Mouse (Mus musculus) left cerebral cortex, adult 8-10 months (tissue): ENCODE measurements around the gene Coq10a. TPM values are rescaled to one million over a fixed set of nuclear protein-coding genes. Genes with fewer than 3 reads are reported as not detected.

Source experiments
- microRNA-seq, 2 experiments: library from miRNA; unstranded; fragments of <30 nt; microRNA quantifications; one replicate each; pipeline ENCODE4 v1.2.0; 2022
- total RNA-seq, 4 experiments: library from RNA; stranded (reverse); gene quantifications; 2 replicates each; pipeline ENCODE4 v1.2.4; 2022

Coq10a gene
- total RNA-seq, 4 experiments from 2014 or later, result 59.3 to 62.4 (median 61.5) TPM

Small RNA genes lying within 50 kb of the gene (microRNA-seq; reads per million reads assigned to microRNA genes)
- gene Gm25361 (0 reads per million in 2 experiments), gene Gm26308 (0 to 0.22 reads per million in 2 experiments), gene Mir6914 (0 to 0.63 reads per million in 2 experiments), gene Mir6915 (4.0 to 4.8 reads per million in 2 experiments)

Other genes with a start within 250 kb of the Coq10a start
- gene Rbms2, start 188.7 kb downstream of the Coq10a start, total RNA-seq, result 10 to 100 TPM; 14.3 to 18.7 (median 17.1) TPM
- gene Gls2, start 174.5 kb downstream of the Coq10a start, total RNA-seq, result 10 to 100 TPM; 32.6 to 36.0 (median 34.0) TPM
- 1 to 10 TPM; 8.4 to 9.4 (median 9.2) TPM for gene Spryd4, start 157.2 kb downstream of the Coq10a start, total RNA-seq
- gene Mip, start 143.2 kb downstream of the Coq10a start, total RNA-seq, result not detected
- 1 to 10 TPM; 6.4 to 9.9 (median 7.8) TPM for gene Timeless, start 136.9 kb downstream of the Coq10a start, total RNA-seq
- not detected for gene Apon, start 114.9 kb downstream of the Coq10a start, total RNA-seq
- gene Apof, start 100.3 kb downstream of the Coq10a start, total RNA-seq, result under 1 TPM in 1 of 4 experiments, not detected in 3; 0.30 TPM
- gene Stat2, start 98.4 kb downstream of the Coq10a start, total RNA-seq, result 10 to 100 TPM; 26.8 to 38.6 (median 28.2) TPM
- gene Il23a, start 70.2 kb downstream of the Coq10a start, total RNA-seq, result under 1 TPM in 1 of 4 experiments, not detected in 3; 0.36 TPM
- 10 to 100 TPM; 14.5 to 15.5 (median 15.3) TPM for gene Pan2, start 65.7 kb downstream of the Coq10a start, total RNA-seq
- 10 to 100 TPM; 66.6 to 76.7 (median 67.6) TPM for gene Cnpy2, start 46.5 kb downstream of the Coq10a start, total RNA-seq
- 100 to 1,000 TPM; 221 to 239 (median 230) TPM for gene Cs, start 31.3 kb downstream of the Coq10a start, total RNA-seq
- 10 to 100 TPM; 41.2 to 49.0 (median 44.8) TPM for gene Ankrd52, start 8.1 kb upstream of the Coq10a start, total RNA-seq
- under 1 TPM in 3 of 4 experiments, not detected in 1; 0.27 to 0.61 (median 0.59) TPM for gene Slc39a5, start 32.2 kb upstream of the Coq10a start, total RNA-seq
- gene Nabp2, start 42.5 kb upstream of the Coq10a start, total RNA-seq, result 10 to 100 TPM; 90.1 to 97.4 (median 94.1) TPM
- 10 to 100 TPM; 72.2 to 79.3 (median 73.4) TPM for gene Rnf41, start 42.7 kb upstream of the Coq10a start, total RNA-seq
- 100 to 1,000 TPM; 262 to 275 (median 268) TPM for gene Smarcc2, start 90.3 kb upstream of the Coq10a start, total RNA-seq
- gene Myl6, start 125.1 kb upstream of the Coq10a start, total RNA-seq, result 100 to 1,000 TPM; 555 to 620 (median 586) TPM
- 10 to 100 TPM; 29.9 to 33.3 (median 32.4) TPM for gene Myl6b, start 129.7 kb upstream of the Coq10a start, total RNA-seq
- gene Esyt1, start 156.9 kb upstream of the Coq10a start, total RNA-seq, result 10 to 100 TPM; 11.9 to 13.7 (median 12.8) TPM
- gene Zc3h10, start 178.8 kb upstream of the Coq10a start, total RNA-seq, result 10 to 100 TPM; 11.7 to 16.1 (median 14.8) TPM
- 1,000 to 10,000 TPM; 1,345 to 1,743 (median 1,563) TPM for gene Rpl41, start 180.3 kb upstream of the Coq10a start, total RNA-seq
- 10 to 100 TPM; 57.5 to 60.9 (median 59.4) TPM for gene Pa2g4, start 197.0 kb upstream of the Coq10a start, total RNA-seq
- 1 to 10 TPM; 7.8 to 8.3 (median 8.2) TPM for gene Erbb3, start 220.7 kb upstream of the Coq10a start, total RNA-seq